Mouse (Mus musculus) neural tube, embryonic 14.5 days (tissue): ENCODE measurements around the gene Fktn. TPM values are rescaled to one million over a fixed set of nuclear protein-coding genes. Genes with fewer than 3 reads are reported as not detected.

Source experiments
- polyA plus RNA-seq: library from polyadenylated mRNA; unstranded; fragments of >200 nt; fragmentation: Nextera tagmentation; extraction: Ambion mirVana; gene quantifications from 2 replicates; pipeline ENCODE4 v1.2.1, GENCODE M21; 2014

Fktn gene
- polyA plus RNA-seq, 1 experiment from 2014 or later: 23.5 TPM

Other genes starting within 250 kb of the Fktn start
- 36.2 and 38.8 TPM in 2 replicates for gene Fsd1l, start 82.5 kb upstream of the Fktn start, polyA plus RNA-seq
- gene Tal2, start 65.7 kb downstream of the Fktn start, polyA plus RNA-seq: 0.14 and 0.20 TPM in 2 replicates
- gene Tmem38b, start 112.0 kb downstream of the Fktn start, polyA plus RNA-seq: 7.3 and 9.8 TPM in 2 replicates